Mouse (Mus musculus) mature B cell (primary cell): Measurements from ENCODE around the gene Fbxw4.

Source experiments
- in situ Hi-C: fragments of 300-500 bp; cut with MboI; formaldehyde crosslinking; loops from 2 replicates; pipeline ENCODE4 v1.14.3; 2019

Fbxw4 gene

DNA sequence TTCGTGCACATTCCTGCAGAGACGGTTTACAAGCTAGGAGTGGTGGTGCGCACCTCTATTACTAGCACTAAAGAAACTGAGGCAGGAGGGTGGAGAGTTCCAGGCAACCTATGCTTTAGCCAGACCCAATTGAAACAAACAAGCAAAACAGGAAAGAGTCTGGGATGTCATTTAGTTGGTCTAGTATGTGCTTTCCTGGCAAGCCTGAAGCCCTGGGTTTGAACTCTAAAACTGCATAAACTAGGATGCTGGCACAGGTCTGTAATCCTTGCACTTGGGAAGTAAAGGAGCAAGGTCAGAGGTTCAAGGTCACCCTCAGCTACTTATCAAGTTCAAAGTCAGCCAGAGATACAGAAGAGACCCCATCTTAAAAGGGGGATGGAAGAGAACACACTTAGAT is 118.1 kb downstream of the Fbxw4 start:
- in situ Hi-C loops, result loop anchor here (10.0 kb wide), 1 partner anchor 317 kb away; no protein-coding TSS in a partner anchor

DNA sequence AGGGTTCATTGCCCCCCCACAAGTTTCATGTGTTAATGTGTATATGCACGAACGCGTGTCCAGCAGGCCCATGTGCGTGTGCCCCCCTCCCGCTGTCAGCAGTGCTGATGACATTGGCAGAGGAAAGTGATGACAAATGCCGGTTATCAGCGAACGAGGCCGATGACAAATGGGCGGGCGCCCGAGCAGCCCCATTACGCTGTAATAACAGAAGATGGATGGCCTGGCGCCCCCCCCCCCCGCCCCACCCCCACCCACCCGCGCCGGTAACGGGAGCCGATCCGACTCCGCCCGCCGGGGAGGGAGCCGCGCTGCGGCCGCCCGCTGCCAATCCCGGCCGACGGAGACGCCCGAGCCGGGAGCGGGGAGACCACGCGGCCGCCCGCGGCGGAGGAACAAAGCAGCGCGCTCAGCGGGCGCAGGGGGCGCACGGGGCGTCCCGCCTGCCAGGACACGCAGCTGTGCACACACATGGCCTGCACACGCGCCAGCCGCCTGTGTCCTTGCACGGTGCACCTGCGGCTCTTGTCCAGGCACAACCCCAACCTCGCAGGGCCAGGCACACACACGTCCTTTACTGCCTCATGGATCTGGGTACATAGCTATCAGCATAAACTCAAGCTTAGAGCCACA is 118.6 kb downstream of the Fbxw4 start:
- in situ Hi-C loops, result loop anchor here (10.0 kb wide), 1 partner anchor 317 kb away; no protein-coding TSS in a partner anchor

DNA sequence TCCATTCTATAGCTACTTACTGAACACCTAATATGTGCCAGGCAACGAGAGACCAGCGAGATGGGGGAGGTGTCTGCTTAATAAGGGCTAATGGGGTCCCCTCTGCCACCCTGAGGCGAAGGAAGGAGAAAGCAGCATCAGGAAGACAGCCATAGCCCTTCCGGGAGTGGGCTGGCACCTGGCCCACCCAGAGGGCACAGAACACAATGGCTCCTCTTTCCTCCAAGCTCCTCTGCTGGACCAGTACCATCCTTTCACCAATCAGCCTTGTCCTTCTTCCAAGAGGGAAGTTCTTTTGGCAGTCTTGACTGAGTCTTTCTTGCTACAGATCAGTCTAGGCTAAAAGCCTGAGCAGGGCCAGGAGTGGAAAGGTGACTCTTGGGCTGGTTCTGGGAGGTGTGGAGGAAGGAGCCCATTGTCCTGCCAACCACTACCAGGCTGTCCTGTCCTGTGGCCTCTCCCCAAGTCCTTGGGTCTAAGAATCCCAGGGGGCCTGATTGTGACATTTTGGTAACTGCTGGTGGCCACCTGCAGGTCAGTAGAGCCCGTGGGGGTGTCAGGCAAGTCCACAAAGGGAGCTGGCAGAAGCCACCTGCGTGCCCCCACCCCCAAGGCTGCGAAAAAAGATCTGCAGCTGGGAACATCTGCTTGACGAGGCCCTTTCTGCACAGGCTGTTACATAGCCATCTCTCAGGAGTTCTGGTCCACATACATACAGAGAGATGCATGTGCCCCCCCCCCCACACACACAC is 119.3 kb downstream of the Fbxw4 start:
- in situ Hi-C loops, result loop anchor here (10.0 kb wide), 1 partner anchor 316 kb away; no protein-coding TSS in a partner anchor

DNA sequence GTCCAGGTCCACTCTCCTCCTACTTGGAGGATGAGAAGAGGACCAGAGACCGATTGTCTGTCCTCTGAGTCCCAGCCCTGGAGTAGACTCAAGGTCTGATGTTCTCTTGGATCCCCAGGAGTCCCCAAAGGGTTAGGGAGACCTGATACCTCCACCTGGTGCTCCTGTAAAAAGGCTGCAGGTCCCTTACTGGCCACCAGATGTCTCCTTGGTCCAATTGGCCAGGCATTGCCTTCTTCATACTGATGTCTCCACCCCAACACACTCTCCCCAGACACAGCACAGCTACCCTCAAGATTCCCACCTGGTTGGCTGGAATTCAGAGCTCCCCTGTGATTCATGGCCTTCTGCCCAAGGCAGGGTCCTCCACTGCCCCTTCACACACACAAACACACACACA is 122.6 kb downstream of the Fbxw4 start:
- in situ Hi-C loops, result no loop called here

DNA sequence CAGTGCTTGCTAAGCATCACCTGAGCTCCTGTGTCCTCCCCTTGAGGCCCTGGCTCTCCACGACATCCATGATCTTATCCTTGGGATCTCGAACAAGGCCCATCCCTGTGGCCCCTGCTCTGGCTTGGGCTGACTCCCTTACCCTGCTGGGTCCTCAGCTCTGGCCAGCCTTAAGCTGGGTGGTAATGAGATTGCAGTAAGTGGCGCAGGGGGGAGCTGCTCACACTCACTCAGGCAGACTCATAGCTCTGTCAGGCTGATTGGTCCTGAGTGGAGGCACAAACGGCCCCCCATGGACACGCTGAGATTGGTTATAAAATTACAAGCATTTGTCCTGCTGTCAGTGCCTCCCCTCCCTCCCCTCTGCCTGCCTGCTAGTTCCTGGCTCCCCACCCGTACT is 124.2 kb downstream of the Fbxw4 start:
- in situ Hi-C loops, result no loop called here

DNA sequence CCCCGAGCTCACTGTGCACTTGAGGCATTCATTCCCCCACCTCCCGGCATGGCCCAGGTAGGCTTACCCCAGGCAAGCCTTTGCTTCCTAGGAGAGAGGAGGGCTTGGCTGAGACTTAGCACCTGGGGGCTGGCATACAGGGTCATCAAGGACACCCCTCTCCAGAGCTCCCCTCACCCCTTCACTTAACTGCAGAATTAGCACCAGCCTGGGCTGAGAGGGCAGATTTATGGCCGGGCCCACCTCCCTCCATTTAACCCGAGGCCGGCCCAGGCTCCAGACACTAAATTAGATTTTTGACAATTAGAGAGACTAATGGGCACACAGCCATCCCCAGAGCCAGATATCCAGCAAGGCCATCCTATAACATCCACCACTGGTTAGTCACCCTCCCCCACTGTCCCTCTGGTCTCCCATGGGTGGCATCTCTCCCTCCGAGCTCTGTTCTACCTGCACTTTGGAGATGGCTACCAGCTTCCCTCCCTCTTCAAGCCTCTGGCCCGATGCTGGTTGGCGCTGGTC is 124.8 kb downstream of the Fbxw4 start:
- in situ Hi-C loops, result no loop called here

DNA sequence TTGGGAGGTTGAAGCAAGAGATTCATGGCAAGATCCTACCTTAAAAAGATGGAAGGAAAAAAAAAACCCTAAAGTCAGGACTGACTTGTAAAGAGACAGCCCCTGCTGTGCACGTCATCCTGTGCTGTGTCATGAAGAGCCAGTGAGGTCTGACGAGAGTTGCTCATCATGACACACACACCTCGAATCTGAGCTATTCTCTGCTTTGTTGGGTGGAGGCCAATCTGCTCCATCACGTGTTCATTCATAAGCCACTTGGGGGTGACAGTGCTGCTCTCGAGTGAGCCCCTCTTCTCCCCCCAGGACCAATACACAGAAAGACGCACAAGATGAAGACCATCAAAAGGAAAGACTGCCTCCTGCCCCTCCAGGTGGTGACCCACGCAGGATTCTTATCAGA is 126.5 kb downstream of the Fbxw4 start:
- in situ Hi-C loops, result no loop called here

DNA sequence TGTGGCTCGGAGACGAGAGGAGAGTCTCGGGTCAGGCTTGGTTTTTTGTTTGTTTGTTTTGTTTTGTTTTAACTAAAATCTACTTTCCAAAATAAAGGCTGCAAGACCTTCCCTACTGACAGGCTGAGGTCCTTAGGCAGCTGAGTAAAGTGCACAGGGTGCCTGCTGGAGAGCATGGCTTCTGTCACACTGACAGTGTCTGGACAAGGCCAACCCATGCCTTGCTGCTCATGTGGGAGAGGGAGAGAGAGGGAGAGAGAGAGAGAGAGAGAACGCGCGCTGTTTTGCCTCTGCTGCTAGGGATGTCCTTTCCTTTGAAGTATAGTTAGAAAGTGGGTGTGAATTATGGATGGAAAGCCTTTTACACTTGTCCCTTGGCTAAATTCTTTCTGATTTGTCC is 128.6 kb downstream of the Fbxw4 start:
- in situ Hi-C loops, result no loop called here

DNA sequence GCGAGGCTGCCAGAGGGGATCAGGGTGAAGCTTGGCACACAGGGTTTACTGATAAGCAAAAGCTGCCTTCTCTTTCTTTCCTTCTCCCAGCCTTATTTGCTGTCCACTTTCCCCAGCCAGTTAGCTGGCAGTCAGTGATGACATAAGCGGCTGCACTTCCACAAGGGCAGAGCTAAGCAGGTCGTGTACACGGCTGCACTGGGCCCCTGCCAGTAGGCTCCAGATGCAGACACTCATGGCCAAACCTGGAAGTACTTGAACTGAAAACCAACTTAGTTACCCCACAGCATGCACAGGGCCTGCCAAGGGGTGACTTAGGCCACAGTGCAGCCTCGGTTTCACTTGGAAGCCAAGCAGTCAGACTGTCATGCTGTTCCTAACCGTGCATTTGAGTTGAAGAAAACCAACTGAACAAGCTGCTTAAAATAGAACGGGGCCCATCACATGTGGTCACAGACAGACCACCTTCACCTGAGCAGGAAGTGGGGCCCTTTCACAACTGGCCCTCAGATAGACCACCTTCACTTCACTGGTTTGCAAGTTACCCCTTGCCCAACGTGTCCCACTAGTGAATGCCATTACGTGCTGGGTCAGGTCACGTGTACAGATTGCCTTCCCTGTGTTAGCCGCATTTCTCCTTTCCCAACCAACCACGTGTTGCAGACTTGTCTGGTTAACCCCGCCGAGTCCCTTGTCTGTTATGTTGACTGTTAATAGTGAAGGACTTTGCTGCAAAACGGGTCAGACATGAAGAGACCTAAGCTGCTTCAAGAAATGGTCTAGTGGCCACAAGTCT is 129.7 kb downstream of the Fbxw4 start:
- in situ Hi-C loops, result no loop called here

DNA sequence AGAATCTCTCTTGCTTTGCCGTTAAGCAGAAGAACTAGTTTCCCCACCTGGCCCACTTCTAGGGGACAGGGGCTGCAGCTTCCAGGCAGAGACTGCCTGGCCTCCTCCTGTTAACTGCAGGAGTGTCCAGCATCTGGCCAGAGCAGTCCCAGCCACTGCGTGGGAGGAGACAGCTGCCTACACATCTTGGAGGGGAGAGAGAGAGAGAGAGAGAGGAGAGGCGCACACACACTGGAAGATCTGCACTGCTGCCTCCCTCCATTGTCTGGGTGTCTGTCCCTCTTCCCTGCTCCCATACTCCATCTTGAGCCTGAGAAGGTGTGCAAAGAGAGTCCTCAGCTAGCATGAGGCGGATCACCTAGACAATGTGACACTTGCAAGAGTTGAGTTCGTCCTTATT is 130.8 kb downstream of the Fbxw4 start:
- in situ Hi-C loops, result no loop called here
